Comparison of ENCODE assay signal across 26 mouse cellular contexts in genomic region chr14:14681611-14682010, GRCm38 (mm10). TPM values are rescaled to one million over a fixed set of nuclear protein-coding genes. Genes with fewer than 3 reads are reported as not detected.
DNase-seq lines count a peak whose midpoint lies in the region; ATAC-seq lines count a peak whose summit lies in the region.
"Had no signal": no experiment of that assay in that cellular context is flagged by ENCODE, and none has a peak within 500 bp of the region (broad histone marks: within the 10 kb centered on the region; RNA-seq: fewer than 3 reads in every experiment).

No protein-coding gene starts in this region.

- H3K4me3 ChIP-seq in kidney, embryonic 15.5 days (replicated peaks): no peak overlapping the region
- no peak overlapping the region for H3K4me3 ChIP-seq in kidney, embryonic 14.5 days (ENCODE audit: low read length)
- H3K4me3 ChIP-seq: embryonic facial prominence, embryonic 12.5 days; embryonic facial prominence, embryonic 15.5 days; gastrocnemius, adult 2 months; heart, adult 2 months; heart, embryonic 10.5 days; hindbrain, embryonic 10.5 days; hindbrain, embryonic 13.5 days; intestine, embryonic 15.5 days had no signal

- no peaks in the 10 kb centered on the region for H3K4me1 ChIP-seq in kidney, embryonic 15.5 days
- no peaks in the 10 kb centered on the region for H3K4me1 ChIP-seq in kidney, embryonic 14.5 days (ENCODE audit: control insufficient read depth, insufficient read depth, low read length)
- H3K4me1 ChIP-seq: embryonic facial prominence, embryonic 12.5 days; embryonic facial prominence, embryonic 15.5 days; heart, embryonic 10.5 days; hindbrain, embryonic 10.5 days; hindbrain, embryonic 13.5 days; intestine, embryonic 15.5 days had no signal

- no peak overlapping the region for H3K4me2 ChIP-seq in kidney, embryonic 15.5 days
- H3K4me2 ChIP-seq in kidney, embryonic 14.5 days (replicated peaks; ENCODE audit: low read depth, low read length): no peak overlapping the region
- H3K4me2 ChIP-seq: embryonic facial prominence, embryonic 12.5 days; embryonic facial prominence, embryonic 15.5 days; hindbrain, embryonic 13.5 days; intestine, embryonic 15.5 days had no signal

- no peaks in the 10 kb centered on the region for H3K27me3 ChIP-seq in splenic B cell, adult 2 months (ENCODE audit: control insufficient read depth, insufficient read depth, low read length, poor library complexity, severe bottlenecking)
- H3K27me3 ChIP-seq in kidney, embryonic 15.5 days: no peaks in the 10 kb centered on the region
- H3K27me3 ChIP-seq in kidney, embryonic 14.5 days (ENCODE audit: control insufficient read depth, insufficient read depth, low read length): no peaks in the 10 kb centered on the region
- H3K27me3 ChIP-seq: CH12.LX; embryonic facial prominence, embryonic 12.5 days; embryonic facial prominence, embryonic 15.5 days; hindbrain, embryonic 13.5 days; intestine, embryonic 15.5 days; Patski had no signal

- ATAC-seq in hematopoietic stem cell, adult 5-6 weeks (replicated peaks in 1 of 2; ENCODE audit: insufficient read depth in 1 of 2, low FRiP score in 2 of 2, low TSS enrichment in 1 of 2, low read depth in 1 of 2, poor library complexity in 2 of 2, severe bottlenecking in 2 of 2): peak; percentile 83
- no peak for ATAC-seq in kidney, embryonic 15.5 days (replicated peaks; ENCODE audit: low FRiP score)
- ATAC-seq in kidney, embryonic 14.5 days (ENCODE audit: low FRiP score, low TSS enrichment): no peak
- ATAC-seq: forebrain, embryonic 14.5 days; forebrain, postnatal 0 days; hindbrain, embryonic 16.5 days; intestine, embryonic 15.5 days; Patski had no signal

- no peaks in the 10 kb centered on the region for H3K36me3 ChIP-seq in splenic B cell, adult 2 months (ENCODE audit: control insufficient read depth, insufficient read depth, low read length, poor library complexity, severe bottlenecking)
- H3K36me3 ChIP-seq in kidney, embryonic 15.5 days: no peaks in the 10 kb centered on the region
- no peaks in the 10 kb centered on the region for H3K36me3 ChIP-seq in kidney, embryonic 14.5 days (ENCODE audit: control insufficient read depth, insufficient read depth, low read length)
- H3K36me3 ChIP-seq: embryonic facial prominence, embryonic 12.5 days; embryonic facial prominence, embryonic 15.5 days; G1E; heart, embryonic 10.5 days; hindbrain, embryonic 10.5 days; hindbrain, embryonic 13.5 days; intestine, embryonic 15.5 days had no signal

- H3K27ac ChIP-seq in kidney, embryonic 15.5 days: no peak overlapping the region
- no peak overlapping the region for H3K27ac ChIP-seq in kidney, embryonic 14.5 days (ENCODE audit: low read depth, low read length)
- H3K27ac ChIP-seq: embryonic facial prominence, embryonic 12.5 days; embryonic facial prominence, embryonic 15.5 days; gastrocnemius, adult 2 months; heart, adult 2 months; heart, embryonic 10.5 days; hindbrain, embryonic 10.5 days; hindbrain, embryonic 13.5 days; intestine, embryonic 15.5 days had no signal

- 70% methylated on average over 4 of the region's 4 CpGs for WGBS in kidney, embryonic 15.5 days
- 65% methylated on average over 4 of the region's 4 CpGs for WGBS in kidney, embryonic 14.5 days

- H3K9me3 ChIP-seq in kidney, embryonic 15.5 days (replicated peaks): no peaks in the 10 kb centered on the region
- no peaks in the 10 kb centered on the region for H3K9me3 ChIP-seq in kidney, embryonic 14.5 days (ENCODE audit: control insufficient read depth, low read length)
- H3K9me3 ChIP-seq: embryonic facial prominence, embryonic 12.5 days; embryonic facial prominence, embryonic 15.5 days; G1E; heart, embryonic 10.5 days; hindbrain, embryonic 10.5 days; hindbrain, embryonic 13.5 days; intestine, embryonic 15.5 days had no signal

- DNase-seq in 416B (ENCODE audit: low read depth) (peak; percentile 25), A20 (ENCODE audit: low read depth, low spot score) (peak; percentile 54)
- DNase-seq in splenic B cell, adult 2 months (ENCODE audit: low read depth, low spot score): peak; percentile 40
- DNase-seq: adrenal gland, postnatal 10 days; adrenal gland, postnatal 36 days; cerebellum, adult 2 months; cerebellum, adult 9-11 months; cerebellum, postnatal 36 days; forebrain, postnatal 0 days; gastrocnemius, adult 2 months; gastrocnemius, postnatal 14 days; heart, adult 2 months had no signal

- no peak overlapping the region for H3K9ac ChIP-seq in kidney, embryonic 15.5 days
- no peak overlapping the region for H3K9ac ChIP-seq in kidney, embryonic 14.5 days (ENCODE audit: low read depth, low read length)
- H3K9ac ChIP-seq: embryonic facial prominence, embryonic 12.5 days; embryonic facial prominence, embryonic 15.5 days; forebrain, postnatal 0 days; hindbrain, embryonic 13.5 days; intestine, embryonic 15.5 days had no signal

RNA-seq across cellular contexts. Expression of gene Slc4a7, which starts 20.5 kb away (rescaled TPM):
- 59.7 and 63.9 TPM in 2 replicates for total RNA-seq in hematopoietic stem cell, adult 5-6 weeks (2017)
- 17.8 and 18.2 TPM in 2 replicates for polyA plus RNA-seq in kidney, embryonic 15.5 days (2015; fragmentation: Nextera tagmentation; extraction: Ambion mirVana)
- 16.7 and 22.6 TPM in 2 replicates for polyA plus RNA-seq in kidney, embryonic 14.5 days (2014; fragmentation: Nextera tagmentation; extraction: Ambion mirVana)

Comparison
In these comparisons a context has a peak if more than half of its experiments do, and no peak if none do; other contexts are left out.
1. ATAC-seq: peak in hematopoietic stem cell, adult 5-6 weeks (2 of 2); none in kidney, embryonic 15.5 days (single experiment) and kidney, embryonic 14.5 days (single experiment).
2. Peak in every context shown above with its lines, with median percentiles within 50 percentile points of each other: DNase-seq.